Mouse (Mus musculus): ENCODE results near the gene Kndc1. TPM values are rescaled to one million over a fixed set of nuclear protein-coding genes. Genes with fewer than 3 reads are reported as not detected.

Kndc1 gene
- total RNA-seq, 2 experiments from 2014 or later, result 0.91 to 1.0 TPM

DNA sequence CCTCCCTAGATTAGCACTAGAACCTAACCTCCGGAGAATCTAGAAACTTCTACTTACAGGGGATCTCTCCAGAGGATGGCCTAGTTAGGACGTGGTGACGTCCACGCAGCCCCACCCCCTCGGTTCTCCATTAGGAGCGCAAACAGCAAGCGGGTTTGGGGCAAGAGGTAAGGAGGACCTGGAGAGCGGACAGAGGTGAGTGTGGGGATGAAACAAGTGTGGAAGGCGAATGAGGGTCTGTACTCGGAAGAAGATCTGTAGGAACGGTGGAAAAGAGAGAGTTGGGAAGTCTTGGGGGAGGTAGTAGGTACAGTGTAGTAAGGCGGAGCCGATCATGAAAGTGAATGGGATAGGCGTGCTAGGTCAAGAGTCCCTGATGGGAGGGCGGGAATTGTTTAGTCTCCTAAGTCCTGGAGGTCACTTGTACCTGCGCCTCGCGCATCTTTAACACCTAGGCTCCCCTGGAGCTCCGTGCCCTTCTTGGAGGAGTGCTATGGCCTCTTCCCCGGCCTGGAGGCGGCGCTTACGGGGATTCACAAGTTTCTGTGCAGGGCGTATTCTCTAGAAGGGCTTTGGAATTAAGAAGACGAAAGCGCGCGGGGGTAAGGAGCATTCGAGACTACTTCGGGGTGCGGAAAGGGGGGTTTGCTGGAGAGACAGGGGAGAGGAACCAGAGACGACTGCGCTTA lies 55.9 kb downstream of the Kndc1 start:
- DNase-seq (ENCODE audit: low spot score in 2 of 2), result peak in 1 of 2 experiments; percentile 48

DNA sequence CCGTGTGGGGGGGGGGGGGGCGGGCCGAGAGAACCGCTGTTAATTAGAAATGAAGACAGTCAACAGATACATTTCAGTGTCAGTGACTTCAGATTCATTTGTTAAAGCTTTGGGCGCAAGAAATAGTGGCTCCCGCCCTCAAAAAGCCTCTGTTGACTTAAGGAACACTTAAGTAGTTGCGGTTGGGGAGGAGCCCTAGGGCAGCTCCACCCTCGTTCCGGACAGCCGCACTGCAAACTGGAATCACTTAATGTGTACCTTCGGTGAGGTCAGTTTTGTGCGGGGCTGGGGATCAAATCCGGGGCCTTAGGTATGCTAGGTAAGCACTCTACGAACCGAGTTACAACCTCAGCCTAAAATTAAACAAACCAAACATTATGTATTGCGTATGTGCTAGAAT lies 56.6 kb downstream of the Kndc1 start:
- no peak for DNase-seq (ENCODE audit: low spot score in 2 of 2)

DNA sequence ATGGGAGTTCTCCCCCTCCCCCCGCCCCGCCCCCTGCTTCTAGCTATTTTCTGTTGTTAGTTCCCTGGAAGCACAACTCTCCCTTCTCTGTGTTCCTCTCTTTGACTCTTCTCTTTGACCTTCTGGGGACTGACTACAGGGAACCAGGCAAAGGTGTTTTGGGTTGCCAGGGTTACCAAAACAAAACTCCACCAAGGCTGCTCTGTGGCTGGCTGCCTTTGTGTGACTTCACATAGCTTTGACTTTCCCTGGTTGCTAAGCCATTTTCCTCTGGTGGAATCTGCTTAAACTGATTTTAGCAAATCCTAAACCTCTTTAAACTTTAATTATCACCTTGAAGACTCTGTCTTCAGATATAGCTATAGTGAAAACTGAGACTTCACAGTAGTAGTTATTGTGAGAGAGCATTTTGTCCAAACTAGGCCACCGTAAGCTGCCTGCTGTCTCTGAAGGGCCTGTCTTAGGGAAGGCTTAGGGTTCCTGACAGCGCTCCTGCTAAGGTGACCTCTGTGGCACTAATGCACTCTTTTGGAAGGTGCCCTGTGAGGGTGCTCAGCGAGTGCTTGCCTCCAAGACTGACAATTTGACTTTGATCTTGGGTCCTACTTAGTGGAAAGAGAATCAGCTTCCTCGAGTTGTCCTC lies 57.6 kb downstream of the Kndc1 start:
- no peak for DNase-seq (ENCODE audit: low spot score in 2 of 2)

DNA sequence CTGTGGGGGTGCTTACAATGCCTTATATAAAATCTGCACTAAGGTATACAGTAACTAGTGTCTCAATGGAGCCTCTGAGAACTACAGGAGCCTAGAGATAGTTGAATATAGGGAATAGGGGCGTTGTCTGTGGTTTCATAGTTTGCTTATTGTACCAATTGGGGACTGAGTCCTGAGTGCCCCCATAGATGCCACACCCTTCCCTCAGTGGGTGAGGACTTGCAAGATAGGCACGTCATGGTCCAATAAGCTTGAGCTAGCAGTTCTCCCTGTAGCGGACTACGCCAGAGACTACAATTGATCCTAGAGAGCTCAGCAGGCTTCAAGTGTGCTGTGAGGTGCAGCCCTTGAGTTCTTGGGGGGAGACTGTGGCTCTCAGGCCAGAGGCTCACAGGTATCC lies 61.0 kb downstream of the Kndc1 start:
- DNase-seq (ENCODE audit: low spot score in 2 of 2), result no peak

DNA sequence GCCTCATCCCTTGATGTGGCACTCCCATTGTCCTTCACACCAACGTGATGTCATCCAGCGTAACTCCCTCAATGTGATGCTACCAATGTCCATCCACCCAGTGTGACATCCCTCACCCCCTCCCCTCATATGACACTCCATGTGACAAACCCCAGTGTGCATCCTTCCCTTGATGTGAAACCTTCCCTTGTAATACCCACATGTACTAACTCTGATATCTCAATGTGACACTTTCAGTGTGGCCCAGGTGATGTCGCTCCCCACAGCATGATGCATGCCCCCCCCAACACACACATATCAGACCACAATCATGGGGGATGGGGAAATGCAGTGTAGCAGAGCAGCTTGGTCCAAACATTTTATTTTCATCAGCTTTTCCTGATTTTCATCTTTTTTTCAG lies 62.2 kb downstream of the Kndc1 start:
- DNase-seq (ENCODE audit: low spot score in 2 of 2), result no peak

DNA sequence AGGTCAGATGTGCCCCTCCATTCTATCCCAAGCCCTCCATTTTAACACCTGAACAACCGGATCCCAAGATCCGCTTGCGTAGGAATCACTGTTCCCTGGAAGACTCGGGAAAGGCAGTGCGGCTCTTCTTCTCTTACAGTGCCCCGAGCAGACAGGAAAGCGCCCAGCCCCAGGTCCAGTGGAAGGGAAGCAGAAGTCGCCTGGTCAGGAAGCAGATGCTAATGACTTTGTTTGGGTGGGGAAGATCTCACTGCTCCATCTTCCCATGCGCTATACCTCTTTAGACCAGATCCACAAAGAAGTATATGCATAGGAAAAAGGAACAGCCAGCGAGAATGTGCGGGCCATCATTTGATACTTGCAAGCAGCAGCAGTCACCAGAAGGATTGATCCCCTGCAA lies 62.9 kb downstream of the Kndc1 start:
- no peak for DNase-seq (ENCODE audit: low spot score in 2 of 2)

DNA sequence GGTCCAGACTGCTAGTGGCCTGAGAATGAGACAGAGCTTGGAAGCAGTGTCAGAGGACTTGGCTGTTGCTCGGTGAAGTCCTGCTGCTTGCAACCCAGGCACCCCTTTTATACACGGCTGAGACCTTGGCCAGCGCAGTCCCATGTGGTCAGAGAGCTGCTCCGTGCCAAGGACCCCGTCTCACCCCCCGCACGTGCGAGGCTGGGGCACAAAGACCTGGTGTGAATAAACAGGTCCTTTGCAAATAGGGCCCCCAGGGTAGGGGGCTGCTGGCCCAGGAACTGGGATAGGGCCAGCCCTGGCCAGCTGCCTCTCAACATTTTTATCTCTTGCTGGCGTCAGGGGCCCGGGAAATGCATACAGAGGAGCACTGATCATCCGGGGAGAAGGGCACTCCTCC lies 63.5 kb downstream of the Kndc1 start:
- DNase-seq (ENCODE audit: low spot score in 2 of 2), result no peak

DNA sequence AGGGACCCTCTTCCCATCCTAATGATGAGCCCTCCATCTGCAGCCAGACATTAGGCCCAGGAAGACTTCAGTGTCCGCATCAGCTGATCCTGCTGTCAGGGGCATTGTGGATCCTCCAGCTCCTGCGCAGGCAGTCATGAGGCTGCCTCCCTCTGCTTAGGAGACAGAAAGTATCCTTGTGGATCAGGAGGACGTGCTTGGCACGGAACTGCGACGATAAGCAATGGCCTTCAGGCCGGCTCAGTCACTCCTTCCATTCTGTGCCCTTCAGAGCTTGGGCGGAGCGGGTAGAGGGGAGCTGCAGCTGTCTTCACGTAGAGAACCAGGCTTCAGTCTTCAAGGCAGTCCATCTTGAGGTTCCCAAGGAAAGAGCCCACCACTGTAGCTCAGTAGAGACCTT lies 66.6 kb downstream of the Kndc1 start:
- DNase-seq (ENCODE audit: low spot score in 2 of 2), result no peak

DNA sequence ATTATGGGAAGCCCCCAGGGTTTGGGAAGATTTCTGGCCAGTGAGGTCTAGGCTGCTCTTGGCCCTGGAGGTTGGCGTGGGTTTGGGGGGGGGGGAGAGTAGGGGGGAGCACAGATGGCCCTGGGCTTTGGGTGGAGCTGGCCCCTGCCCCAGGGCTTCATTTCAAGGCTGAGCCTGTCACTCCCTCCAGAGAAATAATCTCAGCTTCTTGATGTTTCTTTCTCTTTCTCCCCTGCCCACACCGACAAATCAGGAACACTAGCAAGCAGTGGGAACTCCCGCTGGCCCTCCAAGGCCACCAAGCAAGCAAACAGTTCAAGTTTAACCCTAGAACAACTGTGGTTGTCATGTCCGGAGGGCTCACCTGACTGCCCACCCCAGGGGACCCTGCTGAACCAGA lies 69.3 kb downstream of the Kndc1 start:
- DNase-seq (ENCODE audit: low spot score in 2 of 2), result no peak

DNA sequence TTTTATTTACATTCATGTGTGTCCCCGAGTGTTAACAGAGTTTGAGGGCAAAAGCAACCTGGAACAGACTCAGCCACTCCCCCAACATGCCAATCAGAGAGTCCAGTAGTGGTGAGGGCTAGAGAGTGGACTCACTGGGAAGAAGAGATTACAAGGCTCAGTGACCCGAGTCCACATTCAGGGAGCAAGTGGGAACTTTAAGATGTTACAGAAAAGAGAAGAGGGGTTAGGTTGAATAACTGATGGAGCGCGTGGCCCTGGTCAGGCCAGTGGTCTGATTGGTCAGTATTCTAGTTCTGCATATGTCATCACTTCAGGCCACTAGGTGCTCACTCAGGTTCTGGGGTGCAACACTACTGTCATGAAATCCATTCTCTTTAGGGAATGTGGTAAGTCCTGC lies 72.7 kb downstream of the Kndc1 start:
- DNase-seq (ENCODE audit: low spot score in 2 of 2), result no peak

DNA sequence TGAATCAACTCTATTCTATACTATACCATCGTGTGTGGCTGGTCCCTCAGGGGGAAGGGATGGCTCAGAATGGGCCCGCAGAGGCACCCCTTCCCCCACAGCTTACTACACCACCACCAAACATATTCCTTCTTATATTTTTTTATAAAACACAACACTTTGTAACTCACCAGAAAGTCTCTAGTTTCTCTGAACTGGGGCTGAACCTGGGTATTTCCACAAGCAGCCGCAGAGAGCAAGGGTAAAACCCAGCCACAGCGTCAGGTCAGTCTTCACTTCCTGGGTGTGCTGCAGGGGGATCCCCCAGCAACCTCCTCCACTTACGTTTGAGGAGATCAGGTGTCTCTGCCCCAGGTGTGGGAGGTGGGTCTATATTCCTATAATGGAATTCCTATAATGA lies 73.9 kb downstream of the Kndc1 start:
- DNase-seq (ENCODE audit: low spot score in 2 of 2), result no peak

DNA sequence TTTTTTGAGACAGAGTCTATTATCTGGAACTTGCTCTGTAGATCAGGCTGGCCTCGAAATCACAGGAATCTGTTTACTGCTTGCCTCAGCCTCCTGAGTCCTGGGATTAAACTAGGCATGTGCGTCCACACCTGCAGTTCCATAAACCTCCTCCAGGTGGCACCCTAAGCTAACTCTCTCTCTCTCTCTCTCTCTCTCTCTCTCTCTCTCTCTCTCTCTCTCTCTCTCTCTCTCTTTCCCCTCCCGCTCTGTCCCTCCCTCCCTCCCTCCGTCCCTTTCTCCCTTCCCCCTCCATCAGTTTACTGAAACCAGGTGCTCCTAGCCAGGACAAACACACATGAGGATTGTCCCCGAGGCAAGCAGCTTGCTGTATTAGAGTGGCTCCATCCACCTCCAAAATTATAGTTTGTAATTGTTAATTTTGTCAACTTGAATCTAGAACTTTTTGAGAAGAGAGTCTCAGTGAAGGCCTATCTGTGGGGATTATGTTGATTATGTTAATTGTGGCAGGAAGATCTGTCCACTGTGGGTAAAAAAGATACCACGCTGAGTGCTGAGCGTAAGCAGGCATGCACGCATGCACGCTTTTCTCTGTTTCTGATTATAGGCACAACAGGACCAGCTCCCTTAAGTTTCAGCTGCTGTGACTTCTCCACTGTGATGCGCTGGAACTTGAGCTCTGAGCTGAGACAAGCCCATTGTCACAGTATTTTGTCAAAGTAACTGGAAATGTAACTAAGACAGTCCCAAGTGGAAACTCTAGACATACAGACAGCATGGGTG lies 75.0 kb downstream of the Kndc1 start:
- DNase-seq (ENCODE audit: low spot score in 2 of 2), result peak; percentile 66 to 82

DNA sequence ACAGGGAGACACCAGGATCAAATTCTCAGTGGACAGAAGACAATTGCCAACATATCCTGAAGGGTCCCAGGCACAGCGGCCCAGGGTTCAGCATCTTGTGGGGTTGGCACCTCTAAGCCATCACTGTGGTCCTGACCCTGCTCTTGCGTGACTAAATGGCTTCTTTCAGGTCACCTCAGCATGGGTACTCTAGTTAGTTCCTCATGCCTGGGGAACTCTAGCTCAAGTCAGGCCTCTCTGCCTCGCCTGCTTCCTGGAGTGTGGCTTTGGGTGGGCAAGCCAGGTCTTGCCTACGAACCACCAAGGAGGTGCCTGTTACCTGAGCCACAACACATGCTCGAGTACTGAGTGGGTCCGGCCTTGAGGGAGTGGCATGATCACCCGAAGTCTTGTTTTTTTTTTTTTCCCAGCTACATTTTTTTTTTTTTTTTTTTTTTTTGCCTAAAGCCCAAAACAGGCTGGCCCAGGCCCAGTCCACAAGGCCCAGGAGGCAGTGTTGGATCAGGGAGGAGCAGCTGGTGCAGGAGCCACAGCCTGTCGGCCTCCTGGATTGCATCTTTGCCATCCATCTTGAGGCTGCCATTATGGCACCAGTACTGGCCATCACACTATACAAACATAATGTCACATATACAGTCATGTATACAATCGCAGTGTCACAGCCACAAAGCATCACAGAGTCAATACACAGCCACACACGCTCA lies 75.9 kb downstream of the Kndc1 start:
- DNase-seq (ENCODE audit: low spot score in 2 of 2), result no peak

DNA sequence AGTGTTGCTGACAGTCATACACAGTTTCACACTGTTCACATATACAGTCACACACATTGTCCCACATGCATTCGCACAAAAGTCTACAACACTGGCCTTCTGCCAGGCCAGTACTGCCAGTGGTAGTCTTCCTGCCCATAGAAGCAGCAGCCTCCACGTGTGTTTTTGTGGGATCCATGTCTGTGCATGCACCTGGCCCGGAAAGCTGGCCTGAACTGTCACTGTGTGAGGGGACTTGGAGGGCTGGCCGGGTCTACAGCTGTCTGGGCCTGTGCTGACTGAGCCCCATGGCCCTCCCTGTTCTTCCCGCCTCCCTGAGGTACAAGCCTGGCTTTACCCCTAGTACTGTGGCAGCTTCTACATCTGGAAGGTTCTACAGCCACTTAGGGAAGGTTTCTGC lies 76.5 kb downstream of the Kndc1 start:
- no peak for DNase-seq (ENCODE audit: low spot score in 2 of 2)

DNA sequence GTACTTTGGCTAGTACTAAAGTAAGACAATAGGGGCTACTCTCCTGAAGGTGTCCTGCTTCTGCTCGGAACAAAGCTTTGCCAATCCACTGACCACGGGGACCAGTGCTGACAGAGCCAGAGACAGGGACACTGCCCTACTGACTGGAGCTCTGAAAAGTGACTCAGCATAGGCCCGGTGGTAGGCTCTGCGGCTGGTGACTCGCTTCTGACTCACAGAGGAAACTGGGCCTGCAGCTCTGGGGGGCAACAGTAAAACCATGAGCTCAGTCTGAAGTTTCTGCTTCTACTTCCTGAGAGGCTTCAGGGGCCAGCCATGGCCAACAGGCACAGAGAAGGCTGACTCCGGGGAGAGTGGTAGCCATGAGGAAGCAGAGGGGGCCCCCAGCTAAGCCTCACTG lies 76.9 kb downstream of the Kndc1 start:
- no peak for DNase-seq (ENCODE audit: low spot score in 2 of 2)

DNA sequence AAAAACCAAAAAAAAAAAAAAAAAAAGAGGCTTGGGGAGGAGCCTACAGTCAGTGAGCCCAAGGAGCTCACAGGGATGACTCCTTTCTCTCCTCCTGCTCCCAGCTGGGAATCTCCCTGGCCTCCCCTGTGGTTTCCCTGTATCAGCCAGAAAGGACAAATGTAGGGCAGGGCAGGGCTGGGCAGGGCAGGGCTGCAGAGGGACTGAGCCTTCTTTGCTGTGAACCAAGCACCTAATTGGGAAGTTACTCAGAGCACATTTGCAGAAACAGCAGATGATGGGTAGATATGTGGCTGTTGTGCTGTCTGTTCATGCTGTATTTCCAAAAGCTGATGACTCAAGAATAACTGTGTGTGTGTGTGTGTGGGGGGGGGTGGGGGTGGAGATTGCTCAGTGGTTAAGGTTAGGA lies 78.4 kb downstream of the Kndc1 start:
- DNase-seq (ENCODE audit: low spot score in 2 of 2), result no peak

DNA sequence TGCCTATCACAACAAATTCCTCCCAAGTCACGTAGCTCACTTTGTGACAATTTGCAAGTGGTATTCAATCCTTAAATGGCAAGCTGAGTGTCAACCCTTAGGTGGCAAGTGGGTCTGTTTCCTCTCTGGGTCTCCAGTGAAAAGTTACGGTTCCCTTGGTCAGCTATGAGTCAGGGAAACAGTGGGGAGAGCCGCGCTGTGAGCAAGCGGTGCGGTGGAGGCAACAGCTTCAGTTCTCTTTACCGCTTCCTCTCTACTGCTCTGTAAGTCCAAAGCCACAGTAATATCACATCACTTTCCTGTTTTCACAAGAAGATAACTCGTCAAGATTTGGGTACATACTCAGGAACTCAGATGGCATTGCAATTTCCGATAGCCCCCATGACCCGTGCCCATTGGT lies 79.8 kb downstream of the Kndc1 start:
- DNase-seq (ENCODE audit: low spot score in 2 of 2), result no peak

DNA sequence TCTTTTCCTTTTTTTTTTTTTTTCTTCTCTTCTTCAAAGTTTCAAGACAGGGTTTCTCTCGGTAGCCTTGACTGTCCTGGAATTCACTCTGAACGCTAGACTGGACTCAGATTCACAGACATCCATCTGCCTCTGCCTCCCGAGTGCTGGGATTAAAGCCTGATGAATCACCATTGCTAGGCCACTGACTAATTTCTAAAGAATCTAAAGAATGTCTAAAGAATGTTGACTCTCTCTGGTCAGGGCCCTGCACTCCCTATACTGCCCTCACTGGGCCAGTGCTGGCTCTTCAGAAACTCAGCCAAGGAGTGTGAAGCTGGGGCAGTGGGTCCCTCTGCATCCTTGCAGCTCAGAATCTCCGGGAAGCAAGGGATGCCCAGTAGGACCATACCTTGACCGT lies 81.0 kb downstream of the Kndc1 start:
- no peak for DNase-seq (ENCODE audit: low spot score in 2 of 2)

DNA sequence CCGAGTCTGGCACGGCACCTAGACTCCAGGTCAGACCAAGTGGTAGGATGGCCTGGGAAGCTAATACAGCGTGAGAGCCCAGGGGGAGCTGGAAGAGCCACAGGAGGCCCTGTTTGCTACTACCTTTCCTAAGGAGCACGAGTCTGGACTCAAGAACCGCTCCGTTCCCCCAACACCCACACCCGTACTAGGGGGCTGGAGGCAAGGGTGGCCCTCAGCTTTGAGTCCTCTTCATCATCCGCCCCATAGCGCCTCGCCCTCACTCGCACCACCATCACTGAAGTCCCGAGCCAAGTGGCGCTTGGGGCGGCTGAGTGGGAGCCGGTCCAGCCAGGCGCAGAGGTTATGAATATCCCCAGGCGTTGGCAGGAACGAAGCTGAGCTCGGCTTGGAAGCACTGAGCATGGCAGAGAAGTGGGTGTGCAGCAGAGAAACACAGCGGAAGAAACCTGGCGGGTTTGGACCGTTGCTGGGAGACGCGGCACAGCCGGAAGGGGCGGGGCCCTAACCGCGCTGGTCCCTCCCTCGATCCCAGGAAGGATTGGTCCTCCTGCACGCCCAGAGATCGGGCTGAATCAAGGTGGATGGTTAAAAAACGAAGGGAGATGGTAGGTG lies 83.9 kb downstream of the Kndc1 start, which contains the start of gene 6430531B16Rik:
Gene 6430531B16Rik (minus strand): TSS at position 478 of the 615 bp plus-strand sequence.
- peak; percentile 50 to 76 for DNase-seq (ENCODE audit: low spot score in 2 of 2)

DNA sequence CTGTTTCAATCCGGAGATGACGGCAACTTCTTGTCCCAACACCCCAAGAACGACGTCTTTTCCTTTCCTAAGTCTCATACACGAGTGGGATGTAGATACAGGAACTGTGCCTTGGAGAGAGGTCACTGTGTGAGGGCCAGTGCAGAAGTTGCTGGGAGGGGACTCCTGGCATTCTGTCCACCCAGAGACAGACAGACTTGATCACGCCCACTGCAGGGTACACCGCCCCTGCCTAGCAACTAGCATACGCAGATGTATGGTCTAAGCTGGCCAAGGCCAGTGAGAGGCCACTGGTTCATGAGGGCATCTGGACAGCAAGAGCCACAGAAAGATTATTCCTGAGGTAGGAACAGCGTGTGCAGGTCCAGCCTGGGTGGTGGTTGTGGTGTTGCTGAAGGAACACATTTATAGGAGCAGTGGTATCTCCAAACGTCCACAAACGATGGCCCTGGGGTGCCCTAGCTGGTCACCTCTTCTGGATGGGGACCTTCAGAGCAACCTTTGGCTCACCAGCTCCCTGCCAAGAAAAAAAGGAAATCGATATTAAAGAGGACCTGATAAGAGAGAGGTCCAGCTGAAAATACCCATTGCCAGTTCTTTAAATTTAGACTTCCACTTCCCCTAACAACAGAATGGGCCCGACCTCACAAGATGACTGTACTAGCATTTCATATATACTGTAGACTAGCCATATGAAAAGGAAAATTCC lies 84.7 kb downstream of the Kndc1 start:
- no peak for DNase-seq (ENCODE audit: low spot score in 2 of 2)

DNA sequence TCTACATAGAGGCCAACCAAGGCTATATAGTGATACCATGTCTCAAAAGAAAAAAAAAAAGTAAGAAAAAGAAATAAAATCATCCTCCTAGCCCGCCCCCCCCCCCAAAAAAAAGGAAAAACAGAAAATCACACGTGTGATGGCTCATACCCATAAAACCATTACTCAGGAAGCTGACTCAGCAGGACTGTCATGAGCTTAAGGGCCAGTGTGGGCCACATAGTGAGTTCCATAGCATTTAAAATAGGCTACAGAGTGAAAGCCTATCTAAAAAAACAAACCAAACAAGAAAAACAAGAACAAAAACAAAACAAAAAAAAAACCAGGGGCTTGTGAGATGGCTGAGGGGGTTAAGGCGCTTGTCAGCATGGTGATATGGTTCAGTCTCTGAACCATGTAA lies 86.3 kb downstream of the Kndc1 start:
- no peak for DNase-seq (ENCODE audit: low spot score in 2 of 2)

Data from gastrocnemius, postnatal 4 days (tissue).